Mouse (Mus musculus): ENCODE measurements around the gene Col24a1. TPM values are rescaled to one million over a fixed set of nuclear protein-coding genes. Genes with fewer than 3 reads are reported as not detected.

The Col24a1 gene
- polyA plus RNA-seq, 2 experiments: 0.20 to 0.37 TPM

GRCm38 (mm10) chr3:145600801-145601200, 308.5 kb downstream of the Col24a1 start:
- DNase-seq (ENCODE audit: low read depth in 3 of 3, low spot score in 3 of 3): no peak
- Histone ChIP-seq H3K9ac (replicated peaks) (no peak overlapping the region), H3K4me2 (ENCODE audit: low read depth) (no peak overlapping the region), H3K27ac (no peak overlapping the region), H3K9me3 (ENCODE audit: control insufficient read depth, low read length) (no peaks in the 10 kb centered on the region), H3K36me3 (replicated peaks; ENCODE audit: control insufficient read depth, insufficient read depth, low read depth) (peaks cover 4% of the 10 kb centered on the region), H3K4me1 (replicated peaks; ENCODE audit: control insufficient read depth in 2 of 2, insufficient read depth in 2 of 2, low read length in 1 of 2) (peaks cover 0 to 5% of the 10 kb centered on the region in 2 experiments; a peak in 2 of 4 replicates), H3K4me3 (ENCODE audit: insufficient read depth in 1 of 2, low read depth in 2 of 2, low read length in 2 of 2) (no peak overlapping the region), H3K27me3 (ENCODE audit: control insufficient read depth, insufficient read depth, low read length) (no peaks in the 10 kb centered on the region)
- TF ChIP-seq CTCF (IDR thresholded peaks at IDR 0.05; ENCODE audit: low read depth): no peak
- TF ChIP-seq EP300 (IDR thresholded peaks at IDR 0.05; ENCODE audit: low read depth): no peak
- 47% methylated on average over 6 of the region's 6 CpGs for WGBS (ENCODE audit: insufficient replicate concordance)
- no peak for ATAC-seq (ENCODE audit: insufficient read depth)

DNA sequence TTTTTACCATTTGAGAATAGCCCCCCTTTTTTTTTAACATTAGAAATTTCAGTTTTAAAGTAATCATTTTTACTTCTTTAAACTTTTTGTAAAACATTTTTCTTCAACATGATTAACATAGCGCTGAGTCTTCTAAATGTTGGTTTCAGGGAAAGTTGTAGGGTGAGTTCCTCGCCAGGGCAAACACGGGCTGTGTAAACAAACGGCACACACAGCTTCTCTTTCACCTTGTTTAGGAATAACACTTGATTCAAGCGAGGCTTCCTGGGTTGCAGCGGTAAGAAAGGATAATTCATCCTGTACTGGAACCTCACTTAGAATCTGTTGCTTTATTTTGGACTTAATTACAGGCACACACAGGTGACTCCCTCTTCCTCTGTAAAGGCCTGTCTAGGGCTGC, 309.1 kb downstream of the Col24a1 start:
- H3K4me2 ChIP-seq (ENCODE audit: low read depth): no peak overlapping the region
- ATAC-seq (ENCODE audit: insufficient read depth): no peak
- H3K4me1 ChIP-seq (replicated peaks; ENCODE audit: control insufficient read depth in 2 of 2, insufficient read depth in 2 of 2, low read length in 1 of 2): peaks cover 0 to 5% of the 10 kb centered on the region in 2 experiments; a peak in 2 of 4 replicates

More for the DNA sequence above, 309.1 kb downstream of the Col24a1 start:
- peaks cover 2% of the 10 kb centered on the region for H3K36me3 ChIP-seq (replicated peaks; ENCODE audit: control insufficient read depth, insufficient read depth, low read depth)
- DNase-seq (ENCODE audit: low read depth in 3 of 3, low spot score in 3 of 3): no peak
- H3K4me3 ChIP-seq (ENCODE audit: insufficient read depth in 1 of 2, low read depth in 2 of 2, low read length in 2 of 2): no peak overlapping the region
- no peak overlapping the region for H3K27ac ChIP-seq
- H3K9ac ChIP-seq (replicated peaks): no peak overlapping the region
- TF ChIP-seq EP300 (IDR thresholded peaks at IDR 0.05; ENCODE audit: low read depth) (no peak), CTCF (IDR thresholded peaks at IDR 0.05; ENCODE audit: low read depth) (no peak)
- no peaks in the 10 kb centered on the region for H3K27me3 ChIP-seq (ENCODE audit: control insufficient read depth, insufficient read depth, low read length)
- WGBS (ENCODE audit: insufficient replicate concordance): 71% methylated on average over 6 of the region's 6 CpGs
- H3K9me3 ChIP-seq (ENCODE audit: control insufficient read depth, low read length): no peaks in the 10 kb centered on the region

Other genes with a start within 250 kb of the Col24a1 start
- gene Clca2, start 193.0 kb upstream of the Col24a1 start, polyA plus RNA-seq (2012; rRNA removed): not detected in 2 replicates
- gene Clca2, start 193.0 kb upstream of the Col24a1 start, polyA plus RNA-seq (2014; fragmentation: Nextera tagmentation; extraction: Ambion mirVana): not detected in 2 replicates
- 3.9 and 5.6 TPM in 2 replicates for gene Odf2l, start 173.9 kb upstream of the Col24a1 start, polyA plus RNA-seq (2012; rRNA removed)
- 4.9 and 7.6 TPM in 2 replicates for gene Odf2l, start 173.9 kb upstream of the Col24a1 start, polyA plus RNA-seq (2014; fragmentation: Nextera tagmentation; extraction: Ambion mirVana)